Mouse (Mus musculus): ENCODE measurements around the gene Gm14322. TPM values are rescaled to one million over a fixed set of nuclear protein-coding genes. Genes with fewer than 3 reads are reported as not detected.
"Not testable (repeated sequence)": the region's sequence is repeated elsewhere in the genome, so short reads cannot be mapped to it uniquely, and the experiment has no call there.

Gm14322 gene
- not detected in 2 replicates for polyA plus RNA-seq (2012; ENCODE audit: insufficient read depth, low replicate concordance)

DNA sequence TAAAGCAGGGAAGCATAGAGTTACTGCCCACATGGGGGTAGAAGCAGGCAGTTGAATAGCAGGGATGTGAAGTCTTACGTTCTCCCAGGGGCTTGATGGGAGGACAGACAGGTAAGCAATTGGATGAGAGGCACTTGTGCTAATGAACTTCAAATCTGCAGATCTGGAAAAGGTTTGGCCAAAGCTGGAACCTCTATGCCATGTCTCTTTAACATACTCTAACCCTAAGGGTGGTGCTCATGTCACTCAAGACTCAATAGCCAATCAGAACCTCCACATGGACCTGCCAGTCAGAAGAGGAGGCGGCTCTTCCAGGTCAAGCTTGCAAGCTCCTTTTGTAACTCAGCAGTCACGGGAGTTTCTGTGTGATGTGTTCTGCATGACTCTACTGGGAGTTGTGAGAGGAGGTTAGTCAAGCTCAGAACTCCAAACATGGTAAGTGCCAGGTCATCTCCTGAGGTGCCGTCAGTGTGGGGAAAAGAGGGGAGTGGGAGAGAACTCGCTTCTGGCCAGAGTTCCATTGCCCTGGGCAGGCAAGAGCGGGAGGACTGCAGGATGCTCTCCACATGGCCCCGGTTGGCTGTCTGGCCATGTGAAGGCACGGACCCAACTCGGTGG lies at the start of gene Gm14322:
Gene Gm14322 (plus strand): TSS at position 348 of the 618 bp plus-strand sequence.
- H3K36me3 ChIP-seq (replicated peaks; ENCODE audit: low read length); H3K27me3 ChIP-seq (replicated peaks); H3K9me3 ChIP-seq; H3K4me1 ChIP-seq: not testable (repeated sequence)
- H3K4me3 ChIP-seq (replicated peaks): peak within 1 kb of the TSS; percentile 38

DNA sequence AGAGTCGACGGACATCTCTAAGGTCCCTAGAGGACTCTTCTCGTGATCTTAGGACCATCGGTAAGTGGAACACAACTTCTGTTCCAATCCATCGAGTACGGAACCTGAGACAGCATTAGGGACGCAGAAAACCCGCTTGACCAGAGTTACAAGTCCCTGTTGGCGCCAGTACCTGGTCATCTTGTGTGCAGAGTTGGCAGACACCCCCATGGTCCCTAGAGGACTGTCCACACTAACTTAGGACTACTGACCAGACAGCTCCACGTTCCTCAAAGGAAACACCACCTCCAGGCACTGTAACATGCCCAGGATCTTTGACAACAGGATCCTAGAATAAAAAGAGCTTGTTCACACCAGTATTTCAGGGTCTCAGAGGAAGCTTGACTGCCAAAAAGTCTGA lies 17.6 kb upstream of the Gm14322 start:
- not testable (repeated sequence) for H3K4me1 ChIP-seq; H3K36me3 ChIP-seq (replicated peaks; ENCODE audit: low read length); H3K4me3 ChIP-seq (replicated peaks); H3K9me3 ChIP-seq; H3K27me3 ChIP-seq (replicated peaks)

DNA sequence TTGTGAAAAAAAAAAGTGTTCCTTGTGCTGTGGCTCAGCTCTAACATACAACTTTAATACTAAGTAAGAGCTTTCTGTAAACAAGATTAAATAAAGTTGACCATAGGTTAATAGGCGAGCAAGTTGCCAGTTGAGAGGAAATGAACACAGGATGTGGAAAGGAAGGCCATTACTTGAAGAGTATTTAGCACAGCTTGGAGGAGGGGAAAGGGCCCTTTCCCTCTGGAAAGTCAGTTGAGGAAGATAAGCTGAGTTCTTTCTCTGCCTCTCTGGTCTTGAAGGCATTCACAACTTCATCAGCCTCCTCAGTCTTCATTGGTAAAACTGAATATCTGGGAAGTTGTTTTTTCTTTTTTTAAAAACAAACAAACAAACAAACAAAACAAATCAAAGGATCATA lies 28.3 kb downstream of the Gm14322 start:
- not testable (repeated sequence) for H3K9me3 ChIP-seq; H3K4me3 ChIP-seq (replicated peaks); H3K36me3 ChIP-seq (replicated peaks; ENCODE audit: low read length); H3K27me3 ChIP-seq (replicated peaks); H3K4me1 ChIP-seq

DNA sequence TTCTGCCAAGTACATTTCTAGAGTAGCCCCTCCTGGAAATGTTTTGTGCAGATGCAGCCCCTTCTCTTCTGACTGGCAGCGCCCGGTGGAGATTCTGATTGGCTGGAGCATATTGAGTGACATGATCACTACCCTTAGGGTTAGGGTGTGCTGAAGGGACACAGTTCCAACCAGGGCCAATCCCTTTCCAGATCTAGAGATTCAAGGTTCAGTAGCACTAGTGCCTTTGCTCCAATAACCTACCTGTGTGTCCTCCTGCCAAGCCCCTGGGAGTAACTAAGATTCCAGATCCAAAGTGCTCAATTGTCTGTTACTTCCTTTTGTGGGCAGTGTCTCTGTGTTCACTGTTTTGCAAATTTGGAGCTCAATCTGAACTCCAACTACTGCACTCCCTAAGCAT lies 47.1 kb downstream of the Gm14322 start:
- H3K27me3 ChIP-seq (replicated peaks); H3K4me1 ChIP-seq; H3K36me3 ChIP-seq (replicated peaks; ENCODE audit: low read length): not testable (repeated sequence)

More for the DNA sequence above, 47.1 kb downstream of the Gm14322 start:
- H3K9me3 ChIP-seq; H3K4me3 ChIP-seq (replicated peaks): not testable (repeated sequence)

Other genes starting within 250 kb of the Gm14322 start
- not detected in 2 replicates for gene Gm14406, start 181.1 kb upstream of the Gm14322 start, polyA plus RNA-seq (2012; ENCODE audit: insufficient read depth, low replicate concordance)
- 0.21 TPM in 1 of 2 replicates, not detected in the other for gene Gm14325, start 81.0 kb downstream of the Gm14322 start, polyA plus RNA-seq (2012; ENCODE audit: insufficient read depth, low replicate concordance)
- gene Gm14327, start 137.8 kb downstream of the Gm14322 start, polyA plus RNA-seq (2012; ENCODE audit: insufficient read depth, low replicate concordance): not detected in 2 replicates
- gene Zfp972, start 166.3 kb downstream of the Gm14322 start, polyA plus RNA-seq (2012; ENCODE audit: insufficient read depth, low replicate concordance): not detected in 2 replicates
- 1.6 TPM in 1 of 2 replicates, not detected in the other for gene Gm14326, start 198.0 kb downstream of the Gm14322 start, polyA plus RNA-seq (2012; ENCODE audit: insufficient read depth, low replicate concordance)

All from megakaryocyte, embryonic 14.5 days (primary cell).